Mouse (Mus musculus) cerebellum, adult 8-10 months (tissue): Measurements from ENCODE around the gene 4930518I15Rik.
"Not testable (repeated sequence)": the region's sequence is repeated elsewhere in the genome, so short reads cannot be mapped to it uniquely, and the experiment has no call there.

Experiments
- DNase-seq: peaks from one replicate; pipeline ENCODE4 v3.0.0; 2022

4930518I15Rik gene

GRCm38 (mm10) chr2:156841841-156842706, 15.7 kb downstream of the 4930518I15Rik start:
- no peak for DNase-seq

GRCm38 (mm10) chr2:156841028-156841840, 16.5 kb downstream of the 4930518I15Rik start:
- no peak for DNase-seq

DNA sequence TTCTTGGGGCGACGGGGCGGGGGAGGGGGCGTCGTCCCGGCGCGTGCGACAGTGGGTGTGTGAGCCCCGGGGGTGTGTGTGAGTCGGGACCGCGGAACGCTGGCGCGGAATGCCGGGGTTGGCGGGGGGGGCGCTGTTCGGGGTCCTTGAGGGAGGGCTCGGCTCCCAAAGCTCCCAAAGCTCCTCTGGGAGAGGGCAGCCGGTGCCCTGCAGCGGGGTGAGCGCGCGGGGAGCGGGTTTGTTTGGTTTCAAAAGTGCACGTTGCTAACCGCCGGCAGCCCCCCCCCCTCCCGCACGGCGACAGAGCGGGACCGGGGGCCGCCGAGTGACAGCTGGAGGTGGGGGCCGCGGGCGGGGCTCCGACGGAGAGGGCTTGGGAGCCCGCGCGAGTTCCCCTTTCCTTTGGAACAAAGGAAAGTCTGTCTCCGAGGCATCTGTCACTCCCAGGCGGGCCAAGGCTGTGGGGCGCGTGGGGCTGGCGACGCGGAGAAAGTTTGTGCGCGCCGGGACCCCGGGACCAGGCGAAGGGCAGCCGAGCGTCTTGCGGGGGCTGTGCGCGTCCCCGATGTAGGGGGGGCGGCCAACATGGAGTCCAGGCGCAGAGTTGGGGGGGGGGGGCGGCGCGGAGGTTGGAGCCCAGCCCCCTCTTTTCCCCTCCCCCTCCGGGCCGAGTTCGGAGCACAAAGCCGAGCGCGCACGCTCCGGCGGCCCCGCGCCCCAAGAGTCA, 17.3 kb downstream of the 4930518I15Rik start:
- no peak for DNase-seq

GRCm38 (mm10) chr2:156839319-156840191, 18.2 kb downstream of the 4930518I15Rik start, which contains the start of gene Tgif2:
Gene Tgif2 (plus strand): TSS chr2:156840007.
- DNase-seq, result no peak

DNA sequence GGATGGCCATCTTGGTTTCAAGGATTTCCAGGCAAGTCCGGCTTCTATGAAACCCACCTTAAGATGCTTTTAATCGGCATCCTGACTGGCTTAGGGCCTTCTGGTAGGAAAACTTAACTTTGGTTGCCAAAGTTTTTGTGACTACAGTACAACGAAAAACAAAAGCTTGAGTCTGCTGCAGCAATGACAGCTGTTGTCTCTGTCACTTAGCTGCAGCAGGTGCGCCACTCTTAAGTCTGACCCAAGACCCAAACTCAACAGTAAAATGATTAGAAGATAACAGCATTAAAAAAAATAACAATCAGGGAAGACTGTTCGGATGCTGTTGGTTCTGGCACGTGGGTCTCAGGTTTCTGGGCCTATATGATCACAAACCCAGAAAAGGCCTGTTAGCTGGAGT, 18.9 kb downstream of the 4930518I15Rik start:
- no peak for DNase-seq

DNA sequence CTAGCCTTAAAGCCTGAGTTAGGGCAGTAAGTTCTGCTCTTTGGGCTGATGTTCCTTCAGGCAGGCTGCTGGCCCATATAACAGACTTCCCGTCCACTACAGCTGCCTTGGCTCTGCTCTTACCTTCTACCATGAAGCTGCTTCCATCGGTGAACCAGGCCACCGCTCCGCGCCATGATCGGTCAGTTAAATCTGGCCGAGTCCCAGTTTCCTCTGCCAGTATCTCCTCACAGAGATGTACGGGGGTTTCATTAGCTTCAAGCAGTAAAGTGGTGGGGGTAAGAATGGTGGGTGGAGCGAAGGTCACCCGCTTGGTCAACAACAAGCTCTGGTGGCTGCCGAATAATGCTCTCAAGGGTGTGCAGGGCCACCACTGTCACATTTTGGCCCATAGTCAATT, 23.4 kb downstream of the 4930518I15Rik start:
- no peak for DNase-seq

GRCm38 (mm10) chr2:156825128-156825527, 32.6 kb downstream of the 4930518I15Rik start:
- not testable (repeated sequence) for DNase-seq

- DNase-seq, result no peak
Measured at GRCm38 (mm10) chr2:156816116-156816515, 41.6 kb downstream of the 4930518I15Rik start.

- DNase-seq, result no peak
Measured at GRCm38 (mm10) chr2:156815412-156815811, 42.3 kb downstream of the 4930518I15Rik start.

- no peak for DNase-seq
Measured at GRCm38 (mm10) chr2:156814893-156815292, 42.9 kb downstream of the 4930518I15Rik start.

DNA sequence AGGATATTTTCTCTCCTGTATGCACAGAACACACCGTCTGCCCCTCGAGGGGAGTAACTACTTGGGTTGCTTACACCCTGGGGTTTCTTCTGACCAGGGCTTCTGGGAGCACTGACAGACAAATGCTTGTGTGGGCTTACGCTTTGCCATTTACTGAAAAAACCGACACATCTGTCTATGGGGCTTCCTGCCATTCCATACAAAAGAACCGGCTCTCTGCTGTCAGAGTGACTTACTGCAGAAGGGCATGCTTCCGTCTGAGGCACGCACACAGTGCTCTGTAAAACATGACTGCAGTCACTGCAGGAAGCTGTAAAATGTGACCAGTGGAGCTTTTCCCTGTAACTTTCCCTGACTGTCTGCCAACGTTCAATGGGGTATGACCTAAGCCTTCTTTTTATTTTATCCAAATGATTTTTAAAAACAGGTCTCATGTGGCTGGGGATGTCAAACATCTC, 43.4 kb downstream of the 4930518I15Rik start:
- DNase-seq, result no peak

- DNase-seq, result no peak
Measured at GRCm38 (mm10) chr2:156811556-156811955, 46.2 kb downstream of the 4930518I15Rik start.

DNA sequence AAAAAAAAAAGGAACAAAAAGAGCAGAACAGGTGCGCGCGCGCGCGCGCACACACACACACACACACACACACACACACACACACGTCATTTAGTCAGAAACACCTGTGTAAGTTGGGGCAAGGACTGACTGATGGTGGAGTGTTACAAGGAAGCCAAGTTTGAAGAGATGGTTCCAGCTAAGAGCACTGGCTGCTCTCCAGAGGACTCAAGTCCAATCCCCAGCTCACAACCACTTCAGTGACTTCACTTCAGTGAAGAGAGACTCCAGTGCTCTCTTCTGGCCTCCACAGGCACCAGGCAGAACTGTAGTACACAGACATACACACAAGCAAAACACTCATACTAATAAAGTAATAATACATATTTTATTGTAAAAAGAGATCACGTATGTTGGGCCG, 47.0 kb downstream of the 4930518I15Rik start:
- no peak for DNase-seq

- peak; percentile 64 for DNase-seq
Measured at GRCm38 (mm10) chr2:156809579-156809978, 48.2 kb downstream of the 4930518I15Rik start.

DNA sequence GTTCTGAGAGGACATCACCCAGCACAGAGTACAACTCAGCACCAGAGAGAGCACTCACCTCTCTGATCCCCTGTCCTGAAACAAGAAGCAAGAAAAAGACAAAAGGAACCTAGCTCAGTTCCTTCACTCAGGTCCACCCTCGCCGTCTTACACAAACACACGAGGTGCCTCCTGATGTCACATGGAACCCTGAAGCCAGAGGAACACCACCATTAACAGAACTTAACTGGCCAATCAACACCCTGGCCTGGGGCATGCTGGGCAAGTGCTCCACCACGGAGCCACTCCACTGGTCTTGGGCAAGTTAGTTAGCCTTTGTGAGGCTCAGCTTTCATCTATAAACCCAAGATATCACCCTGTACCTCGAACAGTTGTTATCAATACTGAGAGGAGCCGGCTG, 50.9 kb downstream of the 4930518I15Rik start:
- DNase-seq, result no peak
